Mouse (Mus musculus): ENCODE results near the gene Ano4. TPM values are rescaled to one million over a fixed set of nuclear protein-coding genes. Genes with fewer than 3 reads are reported as not detected.

The Ano4 gene
- total and polyA plus RNA-seq, 3 experiments: not detected

GRCm38 (mm10) chr10:89194440-89194839, 150.1 kb downstream of the Ano4 start:
- no peak overlapping the region for H3K27ac ChIP-seq (ENCODE audit: control insufficient read depth, low read depth, low read length)

GRCm38 (mm10) chr10:89177921-89178320, 166.6 kb downstream of the Ano4 start:
- no peak overlapping the region for H3K4me3 ChIP-seq (ENCODE audit: control insufficient read depth in 1 of 2, insufficient read depth in 1 of 2, low read depth in 2 of 2, low read length in 2 of 2)
- no peaks in the 10 kb centered on the region for H3K79me2 ChIP-seq (ENCODE audit: control insufficient read depth, insufficient read depth, low read length, poor library complexity)
- H3K36me3 ChIP-seq (ENCODE audit: control insufficient read depth in 1 of 2, insufficient read depth in 2 of 2, low read length in 2 of 2): no peaks in the 10 kb centered on the region
- no peaks in the 10 kb centered on the region for H3K4me1 ChIP-seq (ENCODE audit: control insufficient read depth in 1 of 2, insufficient read depth in 2 of 2, low read length in 2 of 2)
- no peak overlapping the region for H3K9ac ChIP-seq (ENCODE audit: control insufficient read depth, low read depth, low read length, poor library complexity, severe bottlenecking)
- no peak for TF ChIP-seq MAX (IDR thresholded peaks at IDR 0.05; ENCODE audit: low read length)
- TF ChIP-seq ZNF384 (IDR thresholded peaks at IDR 0.05; ENCODE audit: low read depth, low read length): no peak
- TF ChIP-seq TCF12 (IDR thresholded peaks at IDR 0.05; ENCODE audit: low read depth, low read length): no peak
- TF ChIP-seq SIN3A (IDR thresholded peaks at IDR 0.05; ENCODE audit: low read length): no peak
- no peak for TF ChIP-seq TBP (IDR thresholded peaks at IDR 0.05; ENCODE audit: low read depth, low read length)
- no peak for TF ChIP-seq CTCF (IDR thresholded peaks at IDR 0.05 in 2 of 3, conservative IDR thresholded peaks at IDR 0.05 in 1 of 3; ENCODE audit: control insufficient read depth in 1 of 3, insufficient read depth in 1 of 3, low read depth in 2 of 3, low read length in 3 of 3, poor library complexity in 1 of 3, severe bottlenecking in 1 of 3)
- no peak for TF ChIP-seq UBTF (IDR thresholded peaks at IDR 0.05; ENCODE audit: borderline replicate concordance, insufficient read depth, low read depth, low read length)
- TF ChIP-seq KAT2A (conservative IDR thresholded peaks at IDR 0.05; ENCODE audit: low read depth, low read length): no peak
- no peaks in the 10 kb centered on the region for H3K9me3 ChIP-seq (replicated peaks; ENCODE audit: insufficient read depth, low read length)
- H3K27me3 ChIP-seq (ENCODE audit: control insufficient read depth in 1 of 2, insufficient read depth in 2 of 2, low read length in 2 of 2): no peaks in the 10 kb centered on the region
- DNase-seq (ENCODE audit: low read depth, low spot score): no peak
- H3K27ac ChIP-seq (ENCODE audit: control insufficient read depth, low read depth, low read length): no peak overlapping the region

More at GRCm38 (mm10) chr10:89194440-89194839, 150.1 kb downstream of the Ano4 start:
- H3K4me3 ChIP-seq (ENCODE audit: control insufficient read depth in 1 of 2, insufficient read depth in 1 of 2, low read depth in 2 of 2, low read length in 2 of 2): no peak overlapping the region
- no peaks in the 10 kb centered on the region for H3K79me2 ChIP-seq (ENCODE audit: control insufficient read depth, insufficient read depth, low read length, poor library complexity)
- H3K36me3 ChIP-seq (ENCODE audit: control insufficient read depth in 1 of 2, insufficient read depth in 2 of 2, low read length in 2 of 2): no peaks in the 10 kb centered on the region
- TF ChIP-seq USF1 (IDR thresholded peaks at IDR 0.05; ENCODE audit: low read depth, low read length) (no peak), POLR2AphosphoS2 (IDR thresholded peaks at IDR 0.05; ENCODE audit: low read length) (no peak), RCOR1 (IDR thresholded peaks at IDR 0.05; ENCODE audit: low read depth, low read length) (no peak), RAD21 (IDR thresholded peaks at IDR 0.05; ENCODE audit: low read depth, low read length) (no peak), EP300 (IDR thresholded peaks at IDR 0.05; ENCODE audit: low read depth in 1 of 2, low read length in 2 of 2) (no peak), E2F4 (IDR thresholded peaks at IDR 0.05; ENCODE audit: borderline replicate concordance, low read depth, low read length) (no peak)
- DNase-seq (ENCODE audit: low read depth, low spot score): no peak
- H3K9ac ChIP-seq (ENCODE audit: control insufficient read depth, low read depth, low read length, poor library complexity, severe bottlenecking): no peak overlapping the region
- H3K4me1 ChIP-seq (ENCODE audit: control insufficient read depth in 1 of 2, insufficient read depth in 2 of 2, low read length in 2 of 2): no peaks in the 10 kb centered on the region
- H3K27me3 ChIP-seq (ENCODE audit: control insufficient read depth in 1 of 2, insufficient read depth in 2 of 2, low read length in 2 of 2): no peaks in the 10 kb centered on the region; a peak in 1 of 4 replicates
- no peaks in the 10 kb centered on the region for H3K9me3 ChIP-seq (replicated peaks; ENCODE audit: insufficient read depth, low read length)

DNA sequence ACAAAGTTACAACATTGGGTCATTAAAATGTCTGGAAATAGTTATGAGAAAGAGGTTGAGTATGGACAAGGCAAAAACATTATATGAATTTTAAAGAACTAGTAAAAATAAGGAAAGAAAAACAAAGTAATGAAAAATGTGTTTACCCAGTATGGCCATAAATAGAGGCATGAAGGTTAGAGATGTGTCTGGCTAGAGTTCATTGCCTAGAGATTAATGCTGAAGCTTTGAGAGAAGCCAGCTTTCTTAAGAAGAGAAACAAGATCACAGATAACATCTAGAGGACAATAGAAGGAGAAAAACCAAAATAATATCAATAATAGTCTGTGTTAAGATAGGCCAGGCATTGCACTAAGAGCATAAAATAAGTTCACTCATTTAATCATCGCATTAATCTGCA, 180.0 kb downstream of the Ano4 start:
- no peak for DNase-seq (ENCODE audit: low read depth, low spot score)
- no peak overlapping the region for H3K9ac ChIP-seq (ENCODE audit: control insufficient read depth, low read depth, low read length, poor library complexity, severe bottlenecking)
- H3K36me3 ChIP-seq (ENCODE audit: control insufficient read depth in 1 of 2, insufficient read depth in 2 of 2, low read length in 2 of 2): no peaks in the 10 kb centered on the region
- H3K27ac ChIP-seq (ENCODE audit: control insufficient read depth, low read depth, low read length): no peak overlapping the region
- no peak overlapping the region for H3K4me3 ChIP-seq (ENCODE audit: control insufficient read depth in 1 of 2, insufficient read depth in 1 of 2, low read depth in 2 of 2, low read length in 2 of 2)
- no peaks in the 10 kb centered on the region for H3K9me3 ChIP-seq (replicated peaks; ENCODE audit: insufficient read depth, low read length)
- TF ChIP-seq ZMIZ1 (IDR thresholded peaks at IDR 0.05; ENCODE audit: low read depth, low read length): no peak
- no peak for TF ChIP-seq TCF12 (IDR thresholded peaks at IDR 0.05; ENCODE audit: low read depth, low read length)
- no peak for TF ChIP-seq TAL1 (IDR thresholded peaks at IDR 0.05; ENCODE audit: low read length)
- TF ChIP-seq MEF2A (IDR thresholded peaks at IDR 0.05; ENCODE audit: extremely low read depth, insufficient replicate concordance, low read depth, low read length, poor library complexity, severe bottlenecking): no peak
- no peak for TF ChIP-seq NELFE (IDR thresholded peaks at IDR 0.05; ENCODE audit: low read depth, low read length)
- no peak for TF ChIP-seq KAT2A (conservative IDR thresholded peaks at IDR 0.05; ENCODE audit: low read depth, low read length)
- TF ChIP-seq JUND (IDR thresholded peaks at IDR 0.05; ENCODE audit: low read depth, low read length): no peak
- no peak for TF ChIP-seq USF2 (IDR thresholded peaks at IDR 0.05; ENCODE audit: borderline replicate concordance in 1 of 2, insufficient read depth in 1 of 2, low read depth in 1 of 2, low read length in 2 of 2)
- no peak for TF ChIP-seq POLR2AphosphoS2 (IDR thresholded peaks at IDR 0.05; ENCODE audit: low read length)
- TF ChIP-seq CHD1 (IDR thresholded peaks at IDR 0.05; ENCODE audit: low read depth, low read length): no peak
- TF ChIP-seq ZC3H11A (IDR thresholded peaks at IDR 0.05; ENCODE audit: low read depth, low read length): no peak
- TF ChIP-seq EP300 (IDR thresholded peaks at IDR 0.05; ENCODE audit: low read depth in 1 of 2, low read length in 2 of 2): no peak
- TF ChIP-seq POLR2AphosphoS5 (IDR thresholded peaks at IDR 0.05; ENCODE audit: borderline replicate concordance, low read depth, low read length): no peak
- no peak for TF ChIP-seq E2F4 (IDR thresholded peaks at IDR 0.05; ENCODE audit: borderline replicate concordance, low read depth, low read length)
- no peak for TF ChIP-seq MAZ (IDR thresholded peaks at IDR 0.05; ENCODE audit: low read depth, low read length)
- TF ChIP-seq TBP (IDR thresholded peaks at IDR 0.05; ENCODE audit: low read depth, low read length): no peak
- no peaks in the 10 kb centered on the region for H3K27me3 ChIP-seq (ENCODE audit: control insufficient read depth in 1 of 2, insufficient read depth in 2 of 2, low read length in 2 of 2)
- H3K4me1 ChIP-seq (ENCODE audit: control insufficient read depth in 1 of 2, insufficient read depth in 2 of 2, low read length in 2 of 2): no peaks in the 10 kb centered on the region
- no peaks in the 10 kb centered on the region for H3K79me2 ChIP-seq (ENCODE audit: control insufficient read depth, insufficient read depth, low read length, poor library complexity)
